Mouse (Mus musculus) intestine, embryonic 16.5 days (tissue): ENCODE data around the gene Gm49403. TPM values are rescaled to one million over a fixed set of nuclear protein-coding genes. Genes with fewer than 3 reads are reported as not detected.

Experiments
- microRNA-seq: library from miRNA; unstranded; fragments of <30 nt; microRNA quantifications from one replicate; pipeline ENCODE4, GENCODE M21; 2016
- polyA plus RNA-seq: library from polyadenylated mRNA; unstranded; fragments of >200 nt; fragmentation: Nextera tagmentation; extraction: Ambion mirVana; gene quantifications from 2 replicates; pipeline ENCODE4 v1.2.1, GENCODE M21; 2015

Gene Gm49403
- polyA plus RNA-seq, 1 experiment from 2014 or later, result not detected

Small RNA genes within 50 kb of the gene (microRNA-seq; reads per million reads assigned to microRNA genes)
- gene Mir5136, result not detected

Other genes starting within 250 kb of the Gm49403 start
- 1.2 TPM in 2 replicates for gene Chrm1, start 220.1 kb upstream of the Gm49403 start, polyA plus RNA-seq
- 211 and 225 TPM in 2 replicates for gene Slc3a2, start 160.6 kb upstream of the Gm49403 start, polyA plus RNA-seq
- gene Wdr74, start 148.1 kb upstream of the Gm49403 start, polyA plus RNA-seq, result 78.1 and 88.7 TPM in 2 replicates
- 0.91 and 1.6 TPM in 2 replicates for gene 1700092M07Rik, start 143.2 kb upstream of the Gm49403 start, polyA plus RNA-seq
- 120 and 124 TPM in 2 replicates for gene Stx5a, start 142.5 kb upstream of the Gm49403 start, polyA plus RNA-seq
- 133 and 137 TPM in 2 replicates for gene Nxf1, start 126.9 kb upstream of the Gm49403 start, polyA plus RNA-seq
- gene Tmem223, start 112.9 kb upstream of the Gm49403 start, polyA plus RNA-seq, result 161 and 164 TPM in 2 replicates
- gene Tmem179b, start 109.5 kb upstream of the Gm49403 start, polyA plus RNA-seq, result 110 and 120 TPM in 2 replicates
- gene Taf6l, start 97.5 kb upstream of the Gm49403 start, polyA plus RNA-seq, result 24.0 and 25.0 TPM in 2 replicates
- gene Polr2g, start 85.4 kb upstream of the Gm49403 start, polyA plus RNA-seq, result 130 and 138 TPM in 2 replicates
- gene Zbtb3, start 81.4 kb upstream of the Gm49403 start, polyA plus RNA-seq, result 3.6 and 4.1 TPM in 2 replicates
- 36.0 and 44.0 TPM in 2 replicates for gene Ttc9c, start 64.6 kb upstream of the Gm49403 start, polyA plus RNA-seq
- gene Hnrnpul2, start 63.9 kb upstream of the Gm49403 start, polyA plus RNA-seq, result 3.7 and 4.3 TPM in 2 replicates
- gene AC129217.1, start 54.2 kb upstream of the Gm49403 start, polyA plus RNA-seq, result not detected in 2 replicates
- gene Bscl2, start 46.5 kb upstream of the Gm49403 start, polyA plus RNA-seq, result 48.5 and 49.7 TPM in 2 replicates
- gene Gng3, start 44.7 kb upstream of the Gm49403 start, polyA plus RNA-seq, result 13.3 and 14.3 TPM in 2 replicates
- gene Lrrn4cl, start 33.2 kb upstream of the Gm49403 start, polyA plus RNA-seq, result 1.6 and 1.7 TPM in 2 replicates
- gene Ubxn1, start 12.4 kb upstream of the Gm49403 start, polyA plus RNA-seq, result 158 and 170 TPM in 2 replicates
- gene Uqcc3, start 3.0 kb upstream of the Gm49403 start, polyA plus RNA-seq, result 60.7 and 61.2 TPM in 2 replicates
- 60.7 and 74.8 TPM in 2 replicates for gene Lbhd1, start 198 bp upstream of the Gm49403 start, polyA plus RNA-seq
- 79.5 and 89.2 TPM in 2 replicates for gene 1810009A15Rik, start 4.9 kb downstream of the Gm49403 start, polyA plus RNA-seq
- gene Gm49416, start 5.0 kb downstream of the Gm49403 start, polyA plus RNA-seq, result not detected in 2 replicates
- gene Ints5, start 9.1 kb downstream of the Gm49403 start, polyA plus RNA-seq, result 39.2 and 40.9 TPM in 2 replicates
- gene Ganab, start 14.1 kb downstream of the Gm49403 start, polyA plus RNA-seq, result 95.7 and 100 TPM in 2 replicates
- 44.0 and 45.4 TPM in 2 replicates for gene B3gat3, start 36.4 kb downstream of the Gm49403 start, polyA plus RNA-seq
- gene Rom1, start 45.4 kb downstream of the Gm49403 start, polyA plus RNA-seq, result 3.1 and 3.3 TPM in 2 replicates
- gene Eml3, start 45.6 kb downstream of the Gm49403 start, polyA plus RNA-seq, result 22.6 and 23.5 TPM in 2 replicates
- 119 and 130 TPM in 2 replicates for gene Mta2, start 57.9 kb downstream of the Gm49403 start, polyA plus RNA-seq
- 30.1 and 31.7 TPM in 2 replicates for gene Tut1, start 69.9 kb downstream of the Gm49403 start, polyA plus RNA-seq
- 392 and 445 TPM in 2 replicates for gene Eef1g, start 83.1 kb downstream of the Gm49403 start, polyA plus RNA-seq
- gene Ahnak, start 105.4 kb downstream of the Gm49403 start, polyA plus RNA-seq, result 16.5 and 20.8 TPM in 2 replicates
- not detected in 2 replicates for gene Scgb1a1, start 204.0 kb downstream of the Gm49403 start, polyA plus RNA-seq